Mouse (Mus musculus) fat pad, adult 2 months (tissue): ENCODE data around the gene Ddx25.

Source experiments
- DNase-seq: peaks from one replicate; pipeline ENCODE4 v3.0.0-alpha.2; 2011; ENCODE audit warnings: low read depth, low spot score; ENCODE audit errors: extremely low read depth

Gene Ddx25

DNA sequence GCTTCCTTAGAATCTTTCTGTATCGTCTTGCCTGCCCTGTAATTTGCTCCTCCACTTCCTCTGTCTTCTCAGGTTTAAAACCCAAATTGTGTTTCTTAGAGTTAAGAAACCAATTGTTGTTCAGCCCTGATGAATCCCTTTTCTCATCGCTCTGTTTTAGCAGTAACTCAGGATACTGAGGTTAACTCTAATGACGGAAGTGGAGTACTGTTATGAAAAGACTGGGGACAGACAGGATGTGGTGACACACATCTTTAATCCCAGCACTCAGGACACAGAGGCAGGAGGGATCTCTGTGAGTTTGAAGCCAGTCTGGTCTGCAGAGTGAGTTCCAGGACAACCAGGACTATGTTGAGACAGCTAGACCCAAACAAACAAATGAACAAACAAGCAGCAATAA, 62.9 kb downstream of the Ddx25 start:
- no peak for DNase-seq

GRCm38 (mm10) chr9:35494937-35495336, 63.4 kb downstream of the Ddx25 start:
- DNase-seq: no peak

DNA sequence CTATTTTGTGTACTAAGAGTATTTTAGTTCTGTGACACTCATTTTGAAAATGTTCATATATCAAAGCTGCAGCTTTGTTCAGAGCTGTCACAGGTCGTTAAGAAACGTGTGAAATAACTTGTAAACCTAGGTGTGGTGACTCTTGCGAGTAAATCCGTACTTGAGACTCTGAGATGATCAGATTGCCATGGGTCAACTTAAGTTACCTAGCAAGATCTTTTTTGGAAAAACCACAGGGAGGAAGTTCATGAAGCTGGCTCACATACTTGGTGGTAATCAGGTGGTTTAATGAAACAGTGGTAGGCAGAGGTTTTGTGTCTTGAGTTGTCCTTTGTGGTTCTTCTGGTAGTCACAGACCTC, 64.6 kb downstream of the Ddx25 start:
- no peak for DNase-seq

DNA sequence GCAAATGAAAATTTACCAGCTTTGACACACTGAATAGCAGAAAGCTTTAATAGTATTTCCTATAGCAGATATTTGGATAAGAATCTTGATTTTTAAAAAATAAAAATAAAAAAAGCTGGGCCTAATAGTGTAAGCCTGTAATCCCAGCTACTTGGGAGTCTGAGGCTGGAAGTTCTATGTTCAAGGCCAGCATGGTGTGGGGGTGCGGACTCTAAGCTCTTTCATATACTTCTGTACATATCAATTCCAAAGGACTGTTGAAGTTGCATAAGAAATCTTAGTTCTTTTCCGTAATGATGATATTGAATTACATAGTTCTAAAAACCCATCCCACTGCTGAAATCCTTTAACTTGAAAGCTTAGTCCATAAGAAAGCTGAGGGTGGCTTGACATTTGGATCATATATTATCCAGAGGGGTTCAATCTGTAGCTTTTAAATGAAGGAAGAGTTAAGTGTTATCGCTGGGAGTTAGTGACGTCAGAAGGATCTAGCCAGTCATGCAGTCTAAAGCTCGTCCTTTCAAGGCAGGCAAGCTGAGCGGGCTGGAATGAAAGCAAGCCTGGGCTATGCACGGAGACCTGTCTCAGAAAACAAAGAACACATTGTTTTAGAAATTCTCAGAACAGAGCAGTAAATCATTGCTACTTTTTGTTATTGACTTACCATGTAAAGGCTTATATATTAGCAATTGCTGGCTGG, 65.1 kb downstream of the Ddx25 start:
- peak; percentile 18 for DNase-seq

DNA sequence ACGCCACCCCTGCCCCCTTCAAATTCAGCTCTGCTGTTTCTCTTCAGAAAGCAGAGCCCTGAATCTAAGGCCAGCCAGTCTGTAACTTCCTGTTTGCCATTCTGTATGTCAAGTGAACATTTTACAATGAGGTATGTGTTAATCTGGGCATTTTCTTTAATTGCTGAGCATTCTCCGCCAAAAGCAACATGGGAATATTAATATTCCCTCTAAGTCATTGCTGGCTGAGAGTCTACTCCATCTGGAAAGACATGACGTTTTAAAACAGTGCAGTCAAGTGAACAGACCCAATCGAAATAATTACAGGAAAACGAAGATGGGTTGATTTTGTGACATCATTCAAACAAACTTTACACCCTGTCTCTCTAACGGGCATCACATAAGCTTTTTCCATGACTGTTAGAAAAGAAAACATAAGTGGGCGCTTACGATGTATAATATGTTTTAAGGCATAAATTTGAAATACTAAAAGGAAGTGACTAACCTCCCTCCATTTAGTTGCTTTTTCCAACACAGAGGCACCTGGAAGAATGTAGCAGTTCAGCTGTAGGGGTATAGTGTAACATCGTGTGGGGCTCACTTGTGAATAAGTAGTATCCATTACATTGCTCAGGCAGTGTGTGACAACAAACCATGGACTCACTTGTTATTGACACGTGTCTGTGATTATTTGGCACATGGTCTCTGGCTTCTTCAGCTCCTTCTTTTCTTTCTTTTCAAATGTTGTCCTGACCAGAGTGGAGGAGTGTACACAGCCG, 67.0 kb downstream of the Ddx25 start:
- DNase-seq: no peak

DNA sequence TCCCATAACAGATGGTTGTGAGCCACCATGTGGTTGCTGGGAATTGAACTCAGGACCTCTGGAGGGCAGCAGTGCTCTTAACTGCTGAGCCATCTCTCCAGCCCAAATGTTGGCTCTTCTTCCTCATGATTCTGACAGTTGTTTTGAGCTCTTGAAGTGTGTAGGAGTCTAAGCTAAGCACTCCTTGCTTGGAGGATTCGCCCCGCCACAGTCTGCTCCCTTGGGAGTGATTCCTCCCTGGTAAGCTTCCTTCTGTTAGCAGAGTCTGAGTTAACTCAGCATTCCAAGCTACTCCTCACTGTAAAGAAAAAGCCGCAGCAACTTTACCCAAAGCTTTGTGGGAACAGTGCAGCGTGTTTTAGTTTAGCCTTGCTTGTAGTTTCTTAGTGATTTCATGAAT, 69.8 kb downstream of the Ddx25 start:
- no peak for DNase-seq
